Mouse (Mus musculus): ENCODE data around the gene Snx10.

The Snx10 gene

GRCm38 (mm10) chr6:51582051-51582450 is 58.4 kb downstream of the Snx10 start:
- DNase-seq (ENCODE audit: extremely low read depth, low read depth, low spot score) = no peak

- no peak for DNase-seq (ENCODE audit: extremely low read depth, low read depth, low spot score)
These were observed 62.3 kb downstream of the Snx10 start for GRCm38 (mm10) chr6:51585980-51586379.

GRCm38 (mm10) chr6:51587266-51587665 is 63.6 kb downstream of the Snx10 start:
- DNase-seq (ENCODE audit: extremely low read depth, low read depth, low spot score) = peak; percentile 45

- DNase-seq (ENCODE audit: extremely low read depth, low read depth, low spot score) = no peak
These were observed 67.6 kb downstream of the Snx10 start for GRCm38 (mm10) chr6:51591264-51591663.

GRCm38 (mm10) chr6:51591844-51592243 is 68.1 kb downstream of the Snx10 start:
- no peak for DNase-seq (ENCODE audit: extremely low read depth, low read depth, low spot score)

- no peak for DNase-seq (ENCODE audit: extremely low read depth, low read depth, low spot score)
These were observed 68.8 kb downstream of the Snx10 start for GRCm38 (mm10) chr6:51592356-51593115.

- peak; percentile 31 for DNase-seq (ENCODE audit: extremely low read depth, low read depth, low spot score)
These were observed 69.8 kb downstream of the Snx10 start for GRCm38 (mm10) chr6:51593446-51594035.

GRCm38 (mm10) chr6:51594516-51594915 is 70.8 kb downstream of the Snx10 start:
- DNase-seq (ENCODE audit: extremely low read depth, low read depth, low spot score) = no peak

GRCm38 (mm10) chr6:51598058-51598457 is 74.4 kb downstream of the Snx10 start:
- no peak for DNase-seq (ENCODE audit: extremely low read depth, low read depth, low spot score)

GRCm38 (mm10) chr6:51600412-51600811 is 76.7 kb downstream of the Snx10 start:
- no peak for DNase-seq (ENCODE audit: extremely low read depth, low read depth, low spot score)

- no peak for DNase-seq (ENCODE audit: extremely low read depth, low read depth, low spot score)
These were observed 78.6 kb downstream of the Snx10 start for GRCm38 (mm10) chr6:51602341-51602740.

- no peak for DNase-seq (ENCODE audit: extremely low read depth, low read depth, low spot score)
These were observed 80.0 kb downstream of the Snx10 start for GRCm38 (mm10) chr6:51603691-51604090.

- no peak for DNase-seq (ENCODE audit: extremely low read depth, low read depth, low spot score)
These were observed 82.5 kb downstream of the Snx10 start for GRCm38 (mm10) chr6:51606245-51606644.

- DNase-seq (ENCODE audit: extremely low read depth, low read depth, low spot score) = no peak
These were observed 83.1 kb downstream of the Snx10 start for GRCm38 (mm10) chr6:51606803-51607202.

- no peak for DNase-seq (ENCODE audit: extremely low read depth, low read depth, low spot score)
These were observed 87.9 kb downstream of the Snx10 start for GRCm38 (mm10) chr6:51611621-51612020.

- no peak for DNase-seq (ENCODE audit: extremely low read depth, low read depth, low spot score)
These were observed 88.8 kb downstream of the Snx10 start for GRCm38 (mm10) chr6:51612371-51613051.

- DNase-seq (ENCODE audit: extremely low read depth, low read depth, low spot score) = no peak
These were observed 90.0 kb downstream of the Snx10 start for GRCm38 (mm10) chr6:51613661-51614060.

- DNase-seq (ENCODE audit: extremely low read depth, low read depth, low spot score) = no peak
These were observed 103.1 kb downstream of the Snx10 start for GRCm38 (mm10) chr6:51626843-51627242.

GRCm38 (mm10) chr6:51629671-51630070 is 106.0 kb downstream of the Snx10 start:
- DNase-seq (ENCODE audit: extremely low read depth, low read depth, low spot score) = no peak

- DNase-seq (ENCODE audit: extremely low read depth, low read depth, low spot score) = no peak
These were observed 106.5 kb downstream of the Snx10 start for GRCm38 (mm10) chr6:51630184-51630583.

- no peak for DNase-seq (ENCODE audit: extremely low read depth, low read depth, low spot score)
These were observed 109.4 kb downstream of the Snx10 start for GRCm38 (mm10) chr6:51632928-51633662.
